Mouse (Mus musculus) B cell, adult 62 days (primary cell): ENCODE measurements around the gene Rtn4. TPM values are rescaled to one million over a fixed set of nuclear protein-coding genes. Genes with fewer than 3 reads are reported as not detected.

Experiments used
- total RNA-seq: library from RNA; stranded (reverse); gene quantifications from 4 replicates; pipeline ENCODE4 v1.2.4, GENCODE M21; 2023

The Rtn4 gene
- total RNA-seq = 82.3 to 90.6 TPM (median 85.1 TPM) in 4 replicates

GRCm38 (mm10) chr11:29692683-29693272 is at the start of gene Rtn4:
TSS of gene Rtn4 (plus strand) at chr11:29692947.

Other genes with a start within 250 kb of the Rtn4 start
- 38.7 to 42.8 TPM (median 41.6 TPM) in 4 replicates for gene Prorsd1, start 177.9 kb upstream of the Rtn4 start, total RNA-seq
- 17.0 to 27.2 TPM (median 23.4 TPM) in 4 replicates for gene Mtif2, start 166.5 kb upstream of the Rtn4 start, total RNA-seq
- 0.76 TPM in 1 of 4 replicates, not detected in the others for gene Clhc1, start 145.0 kb upstream of the Rtn4 start, total RNA-seq
- 1,373 to 1,581 TPM (median 1,547 TPM) in 4 replicates for gene Rps27a, start 144.8 kb upstream of the Rtn4 start, total RNA-seq
- gene 4931440F15Rik, start 132.7 kb downstream of the Rtn4 start, total RNA-seq = 0.26 to 0.60 TPM (median 0.30 TPM) in 4 replicates